Mouse (Mus musculus) thymus, adult 2 months (tissue): ENCODE measurements around the gene Bsn. TPM values are rescaled to one million over a fixed set of nuclear protein-coding genes. Genes with fewer than 3 reads are reported as not detected.

Source experiments
- DNase-seq: peaks from one replicate; pipeline ENCODE4 v3.0.0; 2021
- H3K27ac ChIP-seq: fragments of 200-500 bp; 2 replicates; pipeline ENCODE4 v1.5.1; 2012; ENCODE audit warnings: low read length, control low read depth; ENCODE audit not compliant: control insufficient read depth, insufficient read depth
- H3K27me3 ChIP-seq: fragments of 200-500 bp; 2 replicates; pipeline ENCODE4 v1.6.1; 2012; ENCODE audit warnings: mild to moderate bottlenecking, low read length, moderate library complexity, mixed read lengths; ENCODE audit not compliant: control insufficient read depth, insufficient read depth
- H3K36me3 ChIP-seq: fragments of 200-500 bp; 2 replicates; pipeline ENCODE4 v1.6.1; 2012; ENCODE audit warnings: mild to moderate bottlenecking, low read length, moderate library complexity; ENCODE audit not compliant: control insufficient read depth, insufficient read depth
- H3K4me1 ChIP-seq: fragments of 200-500 bp; replicated peaks from 2 replicates; pipeline ENCODE4 v1.6.1; 2012; ENCODE audit warnings: low read length; ENCODE audit not compliant: control insufficient read depth, insufficient read depth
- H3K4me3 ChIP-seq: fragments of 200-500 bp; 2 replicates; pipeline ENCODE4 v1.5.1; 2012; ENCODE audit warnings: mild to moderate bottlenecking, low read length, control low read depth, moderate library complexity; ENCODE audit not compliant: control insufficient read depth, insufficient read depth
- CTCF ChIP-seq: fragments of 200-500 bp; IDR thresholded peaks from 2 replicates; pipeline ENCODE4 v1.5.1; 2012; ENCODE audit warnings: mild to moderate bottlenecking, control low read depth, low read length, moderate library complexity, borderline replicate concordance; ENCODE audit not compliant: control insufficient read depth, poor library complexity, insufficient read depth; ENCODE audit errors: extremely low read depth
- POLR2A ChIP-seq: fragments of 200-500 bp; IDR thresholded peaks from 2 replicates; pipeline ENCODE4 v1.6.1; 2012; ENCODE audit warnings: mild to moderate bottlenecking, low read length, control low read depth, moderate library complexity; ENCODE audit not compliant: control insufficient read depth, poor library complexity, insufficient read depth; ENCODE audit errors: extremely low read depth
- WGBS: fragments of 180-500 bp; shearing (Covaris S2); methylation state at CpG from one replicate; pipeline ENCODE4 v1.1.7; 2018; 5-methylcytosine and 5-hydroxymethylcytosine counted together
- polyA plus RNA-seq: library from polyadenylated mRNA; depleted of rRNA; stranded (reverse); fragments of >200 nt; gene quantifications from 2 replicates; pipeline ENCODE4 v1.2.3, GENCODE M21; 2012

Bsn gene
- polyA plus RNA-seq, 1 experiment, result 2.6 TPM

DNA sequence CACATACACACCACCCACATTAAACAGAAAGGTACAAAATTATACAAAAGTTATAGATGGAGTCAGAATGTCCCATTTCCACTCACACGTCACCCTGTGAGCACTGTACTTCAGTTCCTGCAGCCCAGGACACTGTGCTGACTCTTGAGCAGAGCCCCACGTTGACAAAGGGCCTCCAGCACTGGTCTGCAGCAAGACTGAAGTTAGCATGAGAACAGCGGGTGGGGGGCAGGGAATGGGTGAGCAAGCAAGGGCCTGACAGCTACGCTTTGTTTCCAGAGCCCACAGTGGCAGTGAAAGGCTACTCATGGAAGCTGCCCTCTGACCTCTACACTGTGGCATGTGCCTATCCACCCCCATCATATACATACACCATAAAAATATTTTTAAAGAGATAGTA is 40.4 kb downstream of the Bsn start:
- DNase-seq, result no peak
- WGBS, result 86% methylated on average over 4 of the region's 4 CpGs
- peaks cover 40% of the 10 kb centered on the region for H3K4me1 ChIP-seq
- H3K27ac ChIP-seq, result no peak overlapping the region
- H3K4me3 ChIP-seq, result no peak overlapping the region
- no peaks in the 10 kb centered on the region for H3K36me3 ChIP-seq
- TF ChIP-seq CTCF (no peak), POLR2A (no peak)
- no peaks in the 10 kb centered on the region for H3K27me3 ChIP-seq

DNA sequence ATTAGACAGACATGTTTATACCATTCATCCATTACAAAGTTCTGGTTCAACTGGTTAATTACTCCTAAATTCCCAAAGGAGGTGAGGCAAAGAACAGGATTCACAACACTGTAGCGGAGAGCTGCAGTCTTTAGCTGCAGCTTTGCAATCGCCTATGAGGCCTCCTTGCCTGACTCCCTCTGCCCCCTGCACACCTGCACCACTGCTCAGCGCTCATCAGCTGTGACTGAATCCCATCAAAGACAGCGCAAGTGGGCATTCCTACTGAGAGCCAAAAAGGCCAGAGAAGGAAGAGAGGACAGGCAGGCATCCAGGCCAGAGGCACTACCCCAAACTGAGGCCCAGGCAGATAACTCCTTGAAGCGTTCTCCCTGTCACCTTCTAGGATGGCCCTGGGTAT is 42.6 kb downstream of the Bsn start:
- WGBS, result 47% methylated on average over 5 of the region's 5 CpGs

DNA sequence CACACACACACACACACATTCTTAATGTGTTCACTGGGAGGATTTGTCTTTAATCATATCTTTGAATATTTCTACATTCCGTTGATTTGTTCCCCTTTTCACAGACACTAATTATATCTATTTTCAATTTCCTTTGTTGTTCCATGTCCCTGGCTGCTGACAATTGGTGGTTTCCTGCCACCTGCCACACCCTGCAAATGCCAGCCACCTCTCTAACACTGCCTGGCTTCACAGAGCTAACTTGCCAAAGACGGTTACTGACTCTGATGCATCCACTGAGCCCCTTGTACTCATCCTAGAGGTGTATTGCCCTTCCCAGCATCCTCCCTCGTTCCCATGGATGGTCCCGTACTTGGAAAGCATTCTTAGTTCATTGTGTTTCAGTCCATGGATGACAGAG is 43.7 kb downstream of the Bsn start:
- WGBS, result 15% methylated on average over 4 of the region's 4 CpGs
- no peaks in the 10 kb centered on the region for H3K27me3 ChIP-seq
- peak; percentile 64 for DNase-seq
- no peak for TF ChIP-seq CTCF
- no peak for TF ChIP-seq POLR2A
- no peak overlapping the region for H3K4me3 ChIP-seq
- no peak overlapping the region for H3K27ac ChIP-seq
- H3K36me3 ChIP-seq, result no peaks in the 10 kb centered on the region
- H3K4me1 ChIP-seq, result peaks cover 39% of the 10 kb centered on the region

More for the DNA sequence above, 42.6 kb downstream of the Bsn start:
- H3K4me1 ChIP-seq, result peaks cover 39% of the 10 kb centered on the region
- no peak overlapping the region for H3K4me3 ChIP-seq
- TF ChIP-seq CTCF (no peak), POLR2A (no peak)
- H3K27me3 ChIP-seq, result no peaks in the 10 kb centered on the region
- DNase-seq, result peak; percentile 54
- no peaks in the 10 kb centered on the region for H3K36me3 ChIP-seq
- no peak overlapping the region for H3K27ac ChIP-seq

- no peak overlapping the region for H3K27ac ChIP-seq
- no peak overlapping the region for H3K4me3 ChIP-seq
- peaks cover 39% of the 10 kb centered on the region for H3K4me1 ChIP-seq
- no peaks in the 10 kb centered on the region for H3K27me3 ChIP-seq
- TF ChIP-seq CTCF (no peak), POLR2A (no peak)
- H3K36me3 ChIP-seq, result no peaks in the 10 kb centered on the region
- DNase-seq, result no peak
- WGBS, result 71% methylated on average over 6 of the region's 6 CpGs
Observed at GRCm38 (mm10) chr9:108145740-108146139, 44.4 kb downstream of the Bsn start.

DNA sequence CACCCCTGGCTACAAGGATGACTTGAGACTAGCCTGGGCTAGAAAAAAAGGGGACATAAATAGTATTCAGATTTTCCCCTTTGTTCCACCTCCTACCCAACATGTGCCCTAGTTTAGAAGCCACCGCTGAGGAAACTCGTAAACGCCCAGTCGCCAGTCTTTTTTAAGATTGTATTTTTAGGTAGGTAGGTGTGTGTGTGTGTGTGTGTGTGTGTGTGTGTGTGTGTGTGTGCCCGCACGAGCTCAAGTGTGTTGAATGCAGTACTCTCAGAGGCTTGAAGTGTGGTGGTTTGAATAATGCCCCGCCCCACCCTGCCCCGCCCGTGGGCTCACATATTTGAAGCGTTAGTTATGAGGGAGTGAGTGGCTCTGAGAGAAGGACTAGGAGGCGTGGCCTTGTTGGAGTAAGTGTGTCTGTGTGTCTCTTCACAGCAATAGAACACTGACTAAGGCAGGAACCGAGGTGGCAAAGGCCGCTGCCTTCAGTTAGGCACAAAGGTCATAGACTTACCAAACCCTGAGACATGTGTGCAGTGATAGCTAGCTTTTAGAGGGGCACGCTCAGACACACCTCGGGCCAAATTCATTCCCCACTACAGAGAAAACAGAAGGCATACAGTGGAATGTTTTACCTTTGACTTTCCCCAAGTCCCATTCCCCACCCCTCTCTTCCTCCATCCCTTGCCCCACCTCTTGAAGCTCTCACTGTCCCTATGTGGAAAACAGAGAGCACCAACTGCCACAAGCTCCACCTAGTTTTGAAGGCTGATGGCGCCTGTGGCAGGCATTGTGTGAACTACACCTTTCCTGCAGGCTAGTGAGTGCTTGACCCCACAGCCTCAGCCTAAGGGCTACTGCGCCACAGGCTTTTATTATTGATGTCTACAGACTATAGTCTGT is 45.6 kb downstream of the Bsn start:
- no peaks in the 10 kb centered on the region for H3K36me3 ChIP-seq
- no peak for TF ChIP-seq POLR2A
- no peak for TF ChIP-seq CTCF
- no peak overlapping the region for H3K4me3 ChIP-seq
- peak overlapping the region; percentile 10; the same call in 1 of the 2 replicates for H3K27ac ChIP-seq
- H3K27me3 ChIP-seq, result no peaks in the 10 kb centered on the region
- WGBS, result 51% methylated on average over 17 of the region's 17 CpGs
- peak; percentile 50 for DNase-seq
- H3K4me1 ChIP-seq, result peaks cover 30% of the 10 kb centered on the region

- 95% methylated on average over 2 of the region's 2 CpGs for WGBS
- Histone ChIP-seq H3K4me1 (peaks cover 28% of the 10 kb centered on the region), H3K4me3 (no peak overlapping the region), H3K27ac (no peak overlapping the region), H3K27me3 (no peaks in the 10 kb centered on the region), H3K36me3 (no peaks in the 10 kb centered on the region)
- no peak for DNase-seq
- no peak for TF ChIP-seq POLR2A
- TF ChIP-seq CTCF, result no peak
Observed at GRCm38 (mm10) chr9:108143470-108143869, 46.7 kb downstream of the Bsn start.

DNA sequence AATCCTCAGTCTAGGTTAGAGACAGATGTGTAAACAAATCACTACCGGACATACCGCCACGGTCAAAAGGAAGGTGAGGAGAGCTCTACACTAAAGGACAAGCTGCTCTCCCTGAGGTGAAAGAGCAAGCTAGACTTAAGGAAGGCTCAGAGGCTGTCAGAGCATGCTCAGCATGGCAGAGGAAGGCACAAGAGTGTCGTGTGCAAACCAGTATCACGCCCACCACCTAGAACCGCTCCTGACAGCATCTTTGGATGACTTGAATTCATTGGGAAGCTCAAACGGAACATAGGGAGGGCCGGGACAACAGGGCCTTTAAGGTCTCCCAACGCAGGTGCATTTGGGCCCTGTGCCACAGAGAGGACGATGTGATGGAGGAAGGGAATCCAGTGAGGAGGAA is 48.8 kb downstream of the Bsn start:
- Histone ChIP-seq H3K27ac (no peak overlapping the region), H3K36me3 (no peaks in the 10 kb centered on the region), H3K4me3 (no peak overlapping the region), H3K4me1 (peaks cover 23% of the 10 kb centered on the region), H3K27me3 (no peaks in the 10 kb centered on the region)
- no peak for DNase-seq
- WGBS, result 95% methylated on average over 10 of the region's 10 CpGs
- TF ChIP-seq POLR2A (no peak), CTCF (no peak)
